Mouse (Mus musculus): Measurements from ENCODE around the gene Parp16.

Parp16 gene

DNA sequence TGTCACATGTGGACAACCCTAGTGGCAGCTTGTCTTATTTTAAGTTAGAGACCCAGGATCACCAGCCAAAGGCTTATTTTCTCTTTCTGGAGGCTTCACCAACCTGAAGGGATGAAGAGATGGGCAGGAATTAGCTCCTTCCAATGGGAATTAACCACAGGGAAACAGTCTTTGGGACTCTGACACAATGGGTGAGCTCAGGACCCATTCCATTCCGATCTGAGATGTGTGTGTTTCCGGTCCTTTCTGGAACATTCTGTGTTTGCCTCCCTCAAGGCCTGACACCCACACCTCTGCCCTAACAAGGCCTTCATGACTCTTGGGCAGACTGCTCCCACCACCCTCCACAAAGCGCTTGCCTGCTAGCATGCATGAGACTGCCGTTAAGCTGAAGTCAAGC is at the start of gene Parp16:
Gene Parp16, plus strand, starts transcription at position 301 of the 400 bp plus-strand sequence.
- in situ Hi-C loops (cut with MboI) = no loop called here

DNA sequence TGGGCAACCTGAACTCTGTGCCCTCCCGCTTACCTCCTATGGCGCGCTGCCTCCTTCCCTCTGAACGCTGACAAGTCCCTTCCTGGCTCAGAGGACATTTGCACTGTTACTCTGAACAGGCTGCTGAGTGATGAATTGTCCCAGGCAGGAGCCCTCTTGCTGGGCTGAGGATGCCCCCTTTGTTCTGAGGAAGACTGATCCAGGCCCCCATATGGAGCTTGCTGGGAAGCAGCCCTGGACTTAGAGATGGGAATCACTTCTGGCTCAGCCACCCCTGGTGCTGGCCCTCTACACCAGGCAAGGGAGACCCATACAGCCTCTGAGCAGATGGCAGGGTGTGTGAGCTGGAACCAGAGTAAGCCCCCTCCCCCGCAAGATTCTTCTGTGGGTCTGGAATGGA is 49.2 kb upstream of the Parp16 start:
- in situ Hi-C loops (cut with MboI) = no loop called here

- in situ Hi-C loops (cut with MboI) = no loop called here
Observed at GRCm38 (mm10) chr9:65148507-65148906, 46.6 kb upstream of the Parp16 start.

- in situ Hi-C loops (cut with MboI) = no loop called here
Observed at GRCm38 (mm10) chr9:65152711-65153330, 42.3 kb upstream of the Parp16 start.

- in situ Hi-C loops (cut with MboI) = no loop called here
Observed at GRCm38 (mm10) chr9:65153331-65153711, 41.8 kb upstream of the Parp16 start.

GRCm38 (mm10) chr9:65154692-65155455 is 40.3 kb upstream of the Parp16 start:
- in situ Hi-C loops (cut with MboI) = no loop called here

DNA sequence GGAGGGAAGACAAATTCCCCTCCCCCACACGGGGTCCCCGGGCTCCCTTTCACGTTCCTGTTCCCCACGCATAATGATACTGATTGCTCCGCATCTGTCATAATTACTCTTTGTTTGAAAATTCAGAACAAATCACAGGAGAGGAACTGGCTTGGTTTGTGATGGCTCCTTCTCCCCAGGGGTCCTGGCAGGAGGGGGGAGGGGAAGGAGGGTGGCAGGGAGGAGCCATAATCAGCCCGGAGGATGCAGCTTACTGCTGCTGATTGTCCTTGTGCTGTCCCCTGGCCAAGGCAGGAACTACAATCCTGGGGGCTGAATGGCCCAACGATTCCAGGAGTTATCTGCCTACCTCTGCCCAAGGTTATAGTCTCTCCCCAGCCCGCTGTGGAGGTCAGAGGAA is 38.5 kb upstream of the Parp16 start:
- in situ Hi-C loops (cut with MboI) = no loop called here

GRCm38 (mm10) chr9:65157631-65158030 is 37.5 kb upstream of the Parp16 start:
- in situ Hi-C loops (cut with MboI) = no loop called here

- in situ Hi-C loops (cut with MboI) = no loop called here
Observed at GRCm38 (mm10) chr9:65161188-65161587, 34.0 kb upstream of the Parp16 start.

DNA sequence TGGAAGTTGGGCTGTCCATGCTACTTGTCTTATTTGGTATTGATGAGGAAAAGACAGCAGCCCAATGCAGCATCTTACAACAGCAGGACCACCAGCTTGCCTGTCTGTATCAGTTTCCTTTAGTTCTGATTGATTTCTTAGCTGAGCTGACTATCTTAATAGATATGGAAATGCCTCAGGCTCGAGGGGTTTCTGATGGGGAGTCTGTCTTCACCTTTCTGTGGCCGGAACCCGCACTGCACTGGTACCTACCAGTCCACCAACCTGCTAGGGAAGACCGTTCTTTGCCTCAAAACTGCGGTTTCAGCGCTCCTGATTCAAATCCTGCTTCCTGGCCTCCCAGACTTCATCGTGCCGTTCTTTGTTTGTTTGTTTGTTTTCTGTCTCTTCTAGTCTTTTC is 33.3 kb upstream of the Parp16 start:
- in situ Hi-C loops (cut with MboI) = no loop called here

DNA sequence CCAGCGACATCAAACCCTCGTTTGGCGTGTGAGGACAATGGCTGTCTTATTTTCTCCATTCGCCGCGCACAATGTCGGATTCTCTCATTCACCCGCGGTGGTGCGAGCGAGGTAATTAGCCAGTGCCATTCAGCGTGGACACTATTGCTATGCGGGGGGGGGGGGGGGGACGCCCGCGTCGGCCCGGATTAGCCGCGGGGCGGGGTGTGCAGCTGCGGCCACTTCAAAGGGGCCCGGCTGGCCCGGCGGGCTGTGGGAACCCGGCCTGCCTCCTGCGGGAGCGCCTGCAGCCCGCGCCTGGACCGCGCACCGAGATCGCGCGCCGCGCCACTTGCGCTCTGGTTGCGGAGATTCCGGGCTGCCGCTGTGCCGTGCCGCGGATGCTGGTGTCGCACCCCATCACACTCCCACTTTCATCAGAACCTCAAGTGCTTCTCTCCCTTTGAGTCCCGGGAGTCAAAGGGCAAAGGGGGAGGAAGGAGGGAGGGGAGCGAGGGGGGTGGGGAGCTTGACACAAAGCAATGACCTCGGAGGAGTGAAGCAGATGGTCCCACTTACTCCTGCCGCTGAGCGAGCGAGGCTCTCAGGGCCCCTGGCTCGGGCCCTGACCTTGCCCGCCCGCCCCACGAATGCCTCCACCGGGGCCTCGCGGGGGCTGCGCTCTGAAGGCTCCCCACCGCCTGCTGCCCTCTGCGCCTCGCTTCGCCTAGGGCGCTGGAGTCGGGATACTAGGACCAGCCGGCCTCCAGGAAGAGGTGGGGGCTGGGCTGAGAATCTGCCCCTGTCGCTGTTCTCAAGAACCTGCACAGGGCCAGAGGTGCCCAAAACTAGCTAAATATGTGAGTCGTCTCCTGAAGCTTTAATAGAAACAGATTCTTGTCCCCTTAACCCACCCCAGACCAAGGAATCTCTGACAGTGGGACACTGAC is 32.2 kb upstream of the Parp16 start:
- in situ Hi-C loops (cut with MboI) = no loop called here

DNA sequence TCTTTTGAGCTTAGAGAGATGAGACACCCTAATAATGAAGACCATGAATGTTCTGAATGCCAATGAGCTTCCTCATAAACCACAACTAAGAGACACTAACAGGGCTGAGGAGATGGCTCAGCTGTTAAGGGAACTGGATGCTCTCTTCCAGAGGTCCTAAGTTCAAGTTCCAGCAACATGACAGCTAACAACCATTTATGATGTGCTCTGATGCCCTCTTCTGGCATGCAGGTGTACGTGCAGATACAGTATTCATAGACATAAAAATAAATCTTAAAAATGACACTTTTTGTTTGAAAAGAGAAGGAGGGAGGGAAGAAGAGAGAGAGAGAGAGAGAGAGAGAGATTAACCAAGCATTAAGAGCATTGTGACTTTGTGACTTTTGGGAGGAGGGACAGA is 30.3 kb upstream of the Parp16 start:
- in situ Hi-C loops (cut with MboI) = no loop called here

- in situ Hi-C loops (cut with MboI) = no loop called here
Observed at GRCm38 (mm10) chr9:65166386-65166785, 28.8 kb upstream of the Parp16 start.

GRCm38 (mm10) chr9:65168534-65168933 is 26.6 kb upstream of the Parp16 start:
- in situ Hi-C loops (cut with MboI) = no loop called here

GRCm38 (mm10) chr9:65168952-65169351 is 26.2 kb upstream of the Parp16 start:
- in situ Hi-C loops (cut with MboI) = no loop called here

GRCm38 (mm10) chr9:65172654-65173053 is 22.5 kb upstream of the Parp16 start:
- in situ Hi-C loops (cut with MboI) = no loop called here

DNA sequence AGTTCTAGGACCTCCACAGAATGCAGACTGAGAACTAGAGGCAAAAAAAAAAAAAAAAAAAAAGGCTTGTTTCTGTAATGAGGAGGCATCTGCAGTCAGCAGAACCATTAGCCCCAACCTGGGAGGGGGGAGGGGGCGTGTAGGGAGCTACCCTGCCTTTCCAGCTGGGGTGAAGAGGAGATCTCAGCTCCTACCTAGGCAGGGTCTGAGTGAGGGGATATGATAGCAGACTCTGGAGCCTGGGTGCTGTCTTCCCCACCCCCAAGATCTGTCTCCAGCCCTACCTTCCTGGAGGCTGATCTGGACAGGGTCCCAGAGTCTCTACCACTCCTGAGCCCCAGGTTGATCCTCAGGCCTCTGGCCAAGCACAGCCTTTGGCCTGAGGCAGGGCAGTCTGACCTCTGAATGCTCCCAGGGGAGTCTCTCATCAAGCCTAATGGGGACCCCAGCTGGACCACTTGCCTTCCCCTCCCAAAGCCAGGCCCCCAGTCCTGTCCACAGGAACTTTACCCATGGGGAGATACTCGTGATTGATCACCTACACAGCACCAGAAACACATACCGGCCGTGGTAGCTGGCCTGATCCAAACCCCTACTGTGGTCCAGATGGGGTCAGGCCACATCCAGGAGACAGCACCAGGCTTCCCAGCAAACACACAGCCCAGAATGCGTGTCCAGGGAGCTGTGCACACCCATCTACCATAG is 19.8 kb upstream of the Parp16 start:
- in situ Hi-C loops (cut with MboI) = loop anchor here (5.0 kb wide), 1 partner anchor 38 kb away; no protein-coding TSS in a partner anchor

DNA sequence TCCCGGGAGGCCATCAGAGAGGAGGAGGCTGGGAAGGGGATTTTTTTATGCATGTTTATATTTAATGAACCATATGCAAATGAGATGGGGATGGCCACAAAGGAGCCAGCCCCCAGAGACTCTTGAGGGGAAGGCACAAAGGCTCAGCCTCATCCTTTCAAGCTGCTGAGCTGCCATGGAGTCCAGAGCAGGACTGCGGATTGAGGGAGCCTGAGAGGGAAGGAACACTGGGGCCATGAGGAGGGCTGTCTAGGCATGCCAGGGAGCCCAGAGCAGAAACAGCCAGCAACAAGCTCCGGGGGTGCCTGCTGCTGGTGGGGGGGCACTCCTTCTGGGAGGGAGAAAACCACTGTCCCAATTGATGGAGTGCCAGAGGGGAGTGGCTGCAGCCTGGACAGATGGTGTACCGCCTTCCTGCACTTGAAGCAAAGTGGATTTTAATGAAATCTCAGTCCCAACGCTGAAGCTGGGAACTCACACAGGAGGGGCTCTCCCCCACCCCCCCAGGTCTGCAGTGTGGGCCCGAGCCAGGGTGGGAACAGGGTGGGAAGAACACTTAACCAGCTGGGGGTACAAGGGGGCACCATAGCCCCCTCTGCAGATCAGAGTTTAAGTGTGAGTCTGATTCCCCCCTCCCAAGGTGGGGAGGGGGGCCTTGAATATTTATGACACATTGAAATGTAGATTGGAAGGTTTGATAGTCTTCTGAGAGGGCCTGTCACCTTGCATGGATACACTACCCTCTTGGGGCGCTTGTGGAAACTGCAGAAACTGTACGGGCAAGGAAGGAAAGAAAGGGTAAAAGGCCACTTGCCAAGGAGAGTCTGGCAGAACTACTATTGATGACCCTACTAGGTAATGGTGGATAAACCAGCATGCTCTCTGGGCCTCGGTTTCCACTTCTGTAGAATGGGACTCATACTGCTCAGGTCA is 18.9 kb upstream of the Parp16 start:
- in situ Hi-C loops (cut with MboI) = loop anchor here (5.0 kb wide), 1 partner anchor 39 kb away; no protein-coding TSS in a partner anchor

DNA sequence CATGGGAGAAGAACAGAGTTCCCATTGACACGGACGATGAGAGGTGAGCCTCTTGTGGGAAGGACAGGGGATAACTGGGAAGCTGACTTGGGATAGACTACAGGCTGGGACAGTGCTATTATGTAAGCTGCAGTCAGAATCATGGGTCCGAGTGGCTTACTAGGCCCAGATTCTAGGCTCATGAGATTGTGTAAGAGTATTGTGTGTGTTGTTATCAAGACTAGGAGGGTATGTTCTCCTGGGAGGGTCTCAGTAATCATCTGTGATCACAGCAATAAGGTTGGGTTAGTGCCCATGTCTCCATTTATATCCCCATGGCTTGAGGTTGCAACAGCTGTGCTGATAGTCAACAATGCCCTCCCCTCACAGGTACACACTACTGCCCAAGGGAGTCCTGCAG is 17.7 kb upstream of the Parp16 start:
- in situ Hi-C loops (cut with MboI) = loop anchor here (5.0 kb wide), 1 partner anchor 40 kb away; no protein-coding TSS in a partner anchor

DNA sequence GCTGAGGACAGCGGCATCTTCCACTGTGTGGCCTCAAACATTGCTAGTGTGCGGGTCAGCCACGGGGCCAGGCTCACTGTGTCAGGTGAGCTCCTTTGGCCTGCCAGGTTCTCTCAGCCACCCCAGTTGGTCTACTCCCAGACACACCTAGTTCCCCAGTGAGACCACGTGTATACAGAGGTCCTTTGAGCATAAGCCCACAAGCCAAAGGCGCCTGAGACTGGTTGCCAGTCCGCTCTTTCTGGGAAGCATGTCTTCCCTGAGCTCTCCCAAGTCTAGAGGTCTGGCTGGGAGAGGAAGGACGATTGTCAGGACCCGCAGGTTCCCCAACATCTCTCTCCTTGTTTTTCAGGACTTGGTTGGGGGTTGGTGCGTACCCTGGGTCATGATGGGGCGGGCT is 17.2 kb upstream of the Parp16 start:
- in situ Hi-C loops (cut with MboI) = loop anchor here (5.0 kb wide), 1 partner anchor 41 kb away; no protein-coding TSS in a partner anchor

All from mature B cell (primary cell).